Mouse (Mus musculus): ENCODE results near the gene Psmd8. TPM values are rescaled to one million over a fixed set of nuclear protein-coding genes. Genes with fewer than 3 reads are reported as not detected.
"Not testable (repeated sequence)": the region's sequence is repeated elsewhere in the genome, so short reads cannot be mapped to it uniquely, and the experiment has no call there.

Psmd8 gene
- total RNA-seq, 2 experiments from 2014 or later: 188 to 192 TPM

GRCm38 (mm10) chr7:29139237-29139636 is 41.3 kb downstream of the Psmd8 start:
- DNase-seq (ENCODE audit: low spot score in 2 of 2): not testable (repeated sequence)

GRCm38 (mm10) chr7:29137429-29137828 is 43.1 kb downstream of the Psmd8 start:
- DNase-seq (ENCODE audit: low spot score in 2 of 2): no peak

GRCm38 (mm10) chr7:29134693-29135386 is 45.7 kb downstream of the Psmd8 start, which contains the start of gene Rasgrp4:
Rasgrp4 (plus strand) TSS chr7:29134851.
- DNase-seq (ENCODE audit: low spot score in 2 of 2): no peak

- DNase-seq (ENCODE audit: low spot score in 2 of 2): no peak
Measured at GRCm38 (mm10) chr7:29134230-29134629, 46.3 kb downstream of the Psmd8 start.

GRCm38 (mm10) chr7:29128725-29129124 is 51.8 kb downstream of the Psmd8 start:
- no peak for DNase-seq (ENCODE audit: low spot score in 2 of 2)

- DNase-seq (ENCODE audit: low spot score in 2 of 2): peak in 1 of 2 experiments; percentile 34
Measured at GRCm38 (mm10) chr7:29126173-29126915, 54.2 kb downstream of the Psmd8 start.

- peak; percentile 27 to 45 for DNase-seq (ENCODE audit: low spot score in 2 of 2)
Measured at GRCm38 (mm10) chr7:29124970-29125369, 55.5 kb downstream of the Psmd8 start, which contains the start of gene Ryr1. Ryr1 (minus strand) TSS chr7:29125179.

Other genes with a start within 250 kb of the Psmd8 start
- gene Actn4, start 218.4 kb downstream of the Psmd8 start, total RNA-seq (2021): 100 to 1,000 TPM; 220 to 242 TPM
- gene Eif3k, start 198.8 kb downstream of the Psmd8 start, total RNA-seq (2021): 100 to 1,000 TPM; 308 to 312 TPM
- 1 to 10 TPM; 2.5 to 3.6 TPM for gene Map4k1, start 198.7 kb downstream of the Psmd8 start, total RNA-seq (2021)
- 10 to 100 TPM in 1 of 2 experiments, 1 to 10 TPM in 1; 5.9 to 15.1 TPM for gene Ryr1, start 55.5 kb downstream of the Psmd8 start, total RNA-seq (2021)
- gene Rasgrp4, start 45.9 kb downstream of the Psmd8 start, total RNA-seq (2021): 1 to 10 TPM; 2.4 TPM
- 10 to 100 TPM; 16.2 to 17.2 TPM for gene Fam98c, start 24.5 kb downstream of the Psmd8 start, total RNA-seq (2021)
- gene Ggn, start 10.5 kb downstream of the Psmd8 start, total RNA-seq (2021): 1 to 10 TPM; 1.8 to 2.5 TPM
- gene Spred3, start 10.3 kb downstream of the Psmd8 start, total RNA-seq (2021): 10 to 100 TPM; 14.5 to 15.8 TPM
- 1 to 10 TPM; 2.0 TPM for gene Catsperg1, start 33.3 kb upstream of the Psmd8 start, total RNA-seq (2021)
- 1 to 10 TPM; 2.9 to 3.6 TPM for gene Kcnk6, start 51.8 kb upstream of the Psmd8 start, total RNA-seq (2021)
- gene Yif1b, start 57.6 kb upstream of the Psmd8 start, total RNA-seq (2021): 10 to 100 TPM; 48.2 to 49.7 TPM
- 1 to 10 TPM; 2.4 to 4.5 TPM for gene 2200002D01Rik, start 67.8 kb upstream of the Psmd8 start, total RNA-seq (2021)
- gene Spint2, start 101.2 kb upstream of the Psmd8 start, total RNA-seq (2021): 10 to 100 TPM; 46.1 to 85.1 TPM
- 10 to 100 TPM; 14.3 to 15.0 TPM for gene Ppp1r14a, start 108.6 kb upstream of the Psmd8 start, total RNA-seq (2021)
- gene Dpf1, start 123.2 kb upstream of the Psmd8 start, total RNA-seq (2021): 1 to 10 TPM; 5.0 to 5.7 TPM